Mouse (Mus musculus) lung, postnatal 36 days (tissue): ENCODE results near the gene Gm11444.

Source experiments
- DNase-seq: peaks from one replicate; pipeline ENCODE4 v3.0.0; 2022; ENCODE audit warnings: mixed read lengths

Gm11444 gene

DNA sequence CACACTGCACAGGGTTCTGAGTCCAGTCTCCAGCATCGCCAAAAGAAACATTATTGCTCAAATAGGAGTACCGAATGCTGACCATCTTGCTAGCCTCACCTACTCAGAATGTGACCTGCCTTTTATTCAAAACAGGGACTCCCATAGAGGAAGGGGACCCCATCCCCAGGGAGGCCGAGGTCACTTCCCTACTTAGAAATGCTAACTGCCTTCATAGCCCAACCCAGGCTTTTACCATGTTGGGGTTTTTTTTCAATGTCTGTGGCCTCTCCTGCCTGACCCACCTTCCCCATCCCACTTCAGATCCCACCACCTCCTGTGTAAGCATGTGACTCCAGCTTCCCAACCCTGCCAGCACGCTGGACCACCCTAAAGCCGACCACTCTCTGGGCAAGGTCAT lies 38.5 kb downstream of the Gm11444 start:
- no peak for DNase-seq

- no peak for DNase-seq
Observed at GRCm38 (mm10) chr11:85811229-85811628, 38.9 kb downstream of the Gm11444 start.

DNA sequence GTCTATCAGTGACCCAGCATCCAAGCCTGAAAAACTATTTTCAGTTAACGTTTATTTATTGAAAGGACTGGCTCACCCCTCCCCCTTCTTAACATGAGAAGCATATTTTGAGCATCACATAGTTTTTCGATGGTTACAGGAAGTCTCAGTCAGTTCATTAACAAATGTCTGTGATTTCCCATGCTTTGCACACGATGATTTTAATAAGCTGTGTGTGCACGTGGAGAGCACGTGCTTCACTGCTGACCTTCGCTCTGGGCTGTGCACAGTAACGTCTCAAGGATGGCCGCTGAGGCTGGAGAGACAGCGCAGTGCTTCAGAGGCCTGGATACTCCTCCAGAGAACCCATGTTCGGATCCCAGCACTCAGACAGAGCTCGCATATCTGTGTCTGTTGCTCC lies 42.8 kb downstream of the Gm11444 start:
- DNase-seq: peak; percentile 58

DNA sequence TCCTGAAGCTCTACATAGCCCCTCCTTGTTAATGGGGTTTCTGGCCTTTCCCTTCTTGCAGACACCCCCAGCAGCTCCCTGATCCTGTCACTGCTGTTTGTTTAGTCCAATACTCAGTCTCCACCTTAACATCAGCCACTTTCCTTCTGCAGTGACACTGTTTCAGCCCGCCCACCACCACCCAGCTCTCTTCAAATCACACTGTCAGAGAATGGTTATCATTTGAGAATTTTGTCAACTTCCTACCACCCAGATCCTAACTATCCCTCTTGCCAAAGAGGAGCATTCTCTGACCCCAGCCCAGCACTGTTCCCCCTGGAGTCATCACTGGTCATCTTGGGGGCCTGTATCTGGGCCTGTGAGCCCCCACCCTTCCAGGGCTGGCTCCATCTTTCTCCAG lies 44.4 kb downstream of the Gm11444 start:
- peak; percentile 32 for DNase-seq

DNA sequence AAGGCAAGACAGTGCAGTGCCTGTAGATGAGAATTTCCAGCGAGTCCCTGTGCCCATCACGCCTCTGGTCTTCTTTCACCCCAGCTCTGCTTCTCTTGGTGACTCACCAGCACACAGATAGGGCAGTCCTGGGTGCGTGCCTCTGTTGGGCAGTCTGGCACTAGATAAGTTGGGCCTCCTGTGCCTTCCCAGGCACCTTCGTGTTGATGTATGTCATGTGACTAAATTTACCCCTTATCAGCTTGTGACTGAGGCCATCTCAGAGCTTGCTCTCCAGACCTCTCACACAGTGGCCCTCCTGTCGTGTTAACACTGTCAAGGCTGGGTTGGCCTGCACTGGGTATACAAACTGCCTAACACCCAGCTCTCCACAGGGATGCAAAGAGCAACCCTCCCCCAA lies 46.1 kb downstream of the Gm11444 start:
- no peak for DNase-seq

- DNase-seq: no peak
Observed at GRCm38 (mm10) chr11:85800380-85800779, 49.8 kb downstream of the Gm11444 start.

- no peak for DNase-seq
Observed at GRCm38 (mm10) chr11:85799856-85800255, 50.3 kb downstream of the Gm11444 start.

DNA sequence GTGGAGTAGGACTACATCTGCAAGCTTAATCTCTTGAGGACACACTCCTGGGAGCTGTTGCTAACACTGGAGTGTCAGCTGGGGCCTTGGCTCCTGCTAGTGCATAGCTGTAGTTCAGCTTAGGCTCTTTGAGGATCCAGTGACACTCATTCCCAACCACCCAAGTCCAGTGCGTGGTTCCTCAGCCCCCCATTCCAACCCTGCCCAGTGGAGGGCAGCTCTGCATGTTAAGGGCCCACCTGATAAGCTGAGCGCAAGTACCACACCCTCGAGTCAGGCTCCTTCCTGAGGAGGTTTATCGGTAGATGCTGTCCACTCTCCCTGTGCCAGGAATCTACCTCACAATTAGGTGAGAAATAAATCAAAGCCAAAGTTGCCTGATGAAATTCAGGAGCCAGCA lies 50.7 kb downstream of the Gm11444 start:
- DNase-seq: no peak
